Mouse (Mus musculus): ENCODE results near the gene Pard6b.

The Pard6b gene

DNA sequence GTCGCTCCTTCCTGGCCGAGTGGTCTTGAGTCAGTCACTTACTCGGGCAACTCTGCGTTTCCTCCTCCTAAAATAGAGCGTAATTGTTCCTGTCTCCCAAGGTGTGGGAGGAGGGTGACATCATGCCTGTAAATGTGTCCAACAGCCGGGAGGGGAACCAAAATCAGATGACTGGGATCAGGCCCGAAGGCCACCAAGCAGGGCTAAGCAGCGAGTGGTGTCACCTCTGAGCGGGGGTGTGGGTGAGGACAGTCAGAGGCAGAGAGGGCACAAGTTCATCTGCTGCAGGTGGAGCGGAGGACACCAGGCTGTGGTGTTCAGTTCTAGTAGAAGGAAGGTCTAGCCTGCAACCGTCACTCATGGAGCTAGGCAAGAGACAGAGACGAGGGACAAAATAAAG, 17.1 kb upstream of the Pard6b start:
- DNase-seq, result no peak

DNA sequence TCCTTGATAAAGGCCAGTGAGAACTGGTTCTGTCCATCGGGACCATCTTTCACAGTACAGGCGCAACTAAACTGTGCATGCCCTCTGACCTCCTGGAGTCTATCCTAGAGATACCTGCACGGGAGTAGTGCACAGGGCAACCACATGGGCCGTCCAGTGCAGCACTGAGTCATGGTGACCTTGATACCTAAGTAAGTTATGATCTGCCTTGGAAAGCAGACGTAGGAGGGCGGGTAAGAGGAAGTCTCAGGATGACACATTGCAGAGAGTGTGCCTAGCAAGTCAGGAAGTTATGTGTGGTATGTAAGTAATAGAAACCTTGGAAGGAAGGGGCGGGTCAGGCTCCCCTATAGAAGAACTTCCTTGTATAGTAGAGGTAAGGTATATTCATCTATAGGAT, 15.3 kb upstream of the Pard6b start:
- DNase-seq, result no peak

DNA sequence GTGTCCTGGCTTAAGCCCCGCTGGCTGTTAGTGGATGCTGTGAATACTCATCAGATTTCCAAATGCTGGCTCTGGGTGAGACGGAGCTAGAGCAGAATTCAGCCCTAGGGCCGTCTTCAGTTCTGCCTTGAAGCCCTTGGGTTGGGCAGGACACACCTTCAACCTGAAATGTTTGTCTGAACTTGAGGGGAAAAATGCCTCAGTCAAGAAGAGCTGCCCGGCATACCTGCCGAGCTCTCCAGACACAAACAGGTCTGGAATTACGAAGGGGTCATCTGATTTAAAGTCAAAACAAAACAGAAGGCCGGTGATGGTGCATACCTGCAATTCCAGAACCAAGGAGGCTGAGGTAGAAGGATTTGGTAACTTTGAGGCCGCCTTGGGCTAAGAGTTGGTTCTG, 14.0 kb upstream of the Pard6b start:
- peak in 1 of 2 experiments; percentile 50 for DNase-seq

DNA sequence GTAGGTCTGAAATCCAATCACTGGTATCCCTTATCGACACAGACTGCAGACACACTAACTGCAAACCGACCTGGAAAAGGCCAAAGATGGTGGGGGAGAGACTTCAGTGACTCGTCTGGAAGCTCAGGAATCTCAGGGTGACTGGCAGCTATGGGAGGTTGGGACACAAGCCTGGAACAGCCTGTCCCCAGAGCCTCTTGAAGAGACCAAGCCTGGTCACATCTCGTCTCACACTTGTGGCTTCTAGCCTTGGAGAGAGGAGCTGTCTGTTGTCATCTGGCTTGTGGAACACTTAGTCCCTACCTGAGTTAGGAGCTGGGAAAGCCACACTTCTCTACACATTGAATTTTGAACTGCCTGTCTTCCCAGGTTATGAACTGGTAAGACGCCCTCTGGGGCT, 10.4 kb upstream of the Pard6b start:
- DNase-seq, result peak; percentile 57 to 63

DNA sequence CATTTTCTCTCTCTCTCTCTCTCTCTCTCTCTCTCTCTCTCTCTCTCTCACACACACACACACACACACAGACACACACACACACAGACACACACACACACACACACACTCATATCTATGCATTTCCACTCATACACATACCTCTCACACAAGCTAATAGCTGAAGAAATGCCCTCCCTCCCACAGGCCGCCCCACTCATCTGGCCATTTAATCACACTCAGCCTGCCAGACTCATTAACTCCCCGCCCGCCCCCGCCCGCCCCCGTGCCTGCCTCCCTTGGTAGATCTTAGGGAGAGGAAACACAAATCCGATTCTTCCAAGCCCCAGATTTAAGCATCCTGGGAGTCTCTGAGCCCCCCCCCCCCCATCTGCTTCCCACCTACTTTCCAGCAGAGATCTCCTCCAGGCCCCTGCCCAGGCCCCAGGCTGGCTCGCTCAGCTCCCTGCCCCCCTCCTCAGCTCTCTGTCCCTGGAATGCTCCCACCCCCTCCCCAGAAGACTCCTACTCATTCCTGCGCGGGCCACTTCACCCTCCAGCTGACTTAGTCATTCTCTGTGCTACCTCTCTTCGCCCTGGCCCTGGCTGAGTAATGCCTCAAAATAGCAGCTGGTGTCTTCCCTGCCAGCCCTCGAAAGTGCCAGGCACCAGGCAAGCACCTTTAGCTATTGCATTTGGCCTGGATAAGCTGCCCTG, 8.2 kb upstream of the Pard6b start:
- DNase-seq, result peak; percentile 75 to 77

DNA sequence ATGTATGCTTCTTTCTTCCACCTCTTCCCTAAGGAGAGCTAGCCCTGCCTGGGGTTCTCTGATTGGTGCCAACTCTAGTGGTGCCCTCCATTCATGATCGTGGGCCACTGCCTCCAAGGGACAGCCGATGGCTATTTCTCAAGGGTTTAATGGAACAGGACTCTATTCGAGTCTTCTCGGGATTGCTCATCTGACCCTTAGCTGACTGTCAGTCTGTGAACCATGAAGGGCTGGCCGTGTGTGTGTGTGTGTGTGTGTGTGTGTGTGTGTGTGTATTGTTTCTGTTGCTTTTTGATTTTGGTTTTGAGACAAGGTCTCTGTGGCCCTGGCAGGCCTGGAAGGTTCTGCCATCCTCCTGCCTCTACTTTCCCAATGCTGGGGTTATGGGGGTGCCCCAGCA, 7.1 kb upstream of the Pard6b start:
- DNase-seq, result no peak

DNA sequence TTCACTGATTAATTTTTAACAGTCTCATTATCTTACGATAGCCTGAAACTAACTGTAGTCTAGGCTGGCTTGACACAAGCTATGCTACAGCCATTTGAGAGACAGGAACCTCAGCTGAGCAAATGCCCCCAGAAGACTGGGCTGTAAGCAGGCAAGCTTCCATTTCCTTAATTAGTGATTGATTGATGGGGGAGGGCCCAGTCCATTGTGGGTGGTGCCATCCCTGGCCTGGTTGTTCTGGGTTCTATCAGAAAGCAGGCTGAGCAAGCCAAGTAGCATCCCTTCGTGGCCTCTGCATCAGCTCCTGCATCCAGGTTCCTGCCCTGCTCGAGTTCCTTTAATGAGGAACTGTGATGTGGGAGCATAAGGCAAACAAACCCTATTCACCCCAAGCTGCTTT, 6.3 kb upstream of the Pard6b start:
- no peak for DNase-seq

DNA sequence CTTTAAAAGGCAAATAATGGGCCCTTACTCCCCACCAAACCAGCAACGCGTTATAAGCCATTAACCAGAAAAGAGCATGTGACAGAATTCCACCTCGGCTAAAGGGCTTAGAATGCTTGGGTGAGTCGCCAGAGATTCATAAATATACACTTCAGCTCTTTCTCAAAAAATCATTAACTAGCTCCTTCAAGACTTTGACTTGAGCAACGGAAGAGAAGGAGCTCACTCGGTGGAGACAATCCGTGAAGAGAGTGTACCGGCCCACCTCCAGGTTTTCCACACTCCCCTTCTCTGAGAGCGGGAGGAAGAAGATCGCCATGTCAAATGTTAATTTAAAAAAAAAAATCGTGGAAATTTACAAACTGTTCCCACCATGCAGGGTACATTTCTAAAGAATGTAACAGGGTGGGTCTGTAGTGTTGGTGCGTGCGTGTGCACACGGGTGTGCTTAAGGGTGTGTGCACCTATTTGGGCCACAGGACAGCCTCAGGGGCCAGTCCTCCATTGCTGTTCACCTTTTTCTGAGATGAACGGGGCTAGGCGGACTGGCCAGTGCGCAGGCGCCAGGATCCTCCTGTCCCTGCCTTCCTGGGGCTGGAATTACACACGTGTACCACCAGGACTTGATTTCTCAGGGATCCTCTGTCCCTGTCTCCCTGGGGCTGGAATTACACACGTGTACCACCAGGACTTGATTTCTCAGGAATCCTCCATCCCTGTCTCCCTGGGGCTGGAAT, 3.8 kb upstream of the Pard6b start:
- DNase-seq, result no peak

DNA sequence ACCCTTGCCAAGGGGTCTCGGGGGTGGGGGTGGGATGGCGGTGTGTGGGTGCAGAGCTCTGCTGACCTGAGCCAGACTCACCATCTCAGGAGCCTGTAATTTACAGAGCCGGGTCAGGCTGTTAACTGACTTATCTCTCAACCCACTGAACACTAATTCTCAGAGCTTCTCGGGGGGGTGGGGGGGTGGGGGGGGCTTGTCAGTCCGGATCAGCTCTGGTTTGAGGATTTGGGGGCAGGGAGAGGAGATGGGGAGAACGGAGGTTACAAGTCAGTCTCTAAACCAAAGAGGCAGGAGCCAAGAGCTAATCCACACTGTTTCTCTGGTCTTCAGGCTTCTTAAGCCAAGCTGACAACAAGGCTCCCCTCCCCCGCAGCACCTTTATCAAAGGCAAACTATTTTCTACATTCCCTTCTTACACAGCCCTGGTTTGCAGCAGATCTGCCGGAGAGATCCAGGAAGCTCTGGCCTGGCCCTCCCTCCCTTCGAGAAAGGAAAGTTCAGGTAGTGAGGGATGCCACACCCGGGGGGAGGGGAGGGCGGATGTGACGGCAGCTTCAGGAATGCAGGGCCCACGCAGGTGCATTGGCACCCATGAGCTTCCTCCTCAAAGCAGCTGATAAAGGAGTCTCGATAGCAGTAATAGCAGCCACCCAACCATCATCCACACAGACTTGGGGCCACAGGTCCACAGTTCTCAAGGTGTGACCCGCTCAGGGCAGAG, 2.5 kb upstream of the Pard6b start:
- DNase-seq, result peak; percentile 90 to 93

DNA sequence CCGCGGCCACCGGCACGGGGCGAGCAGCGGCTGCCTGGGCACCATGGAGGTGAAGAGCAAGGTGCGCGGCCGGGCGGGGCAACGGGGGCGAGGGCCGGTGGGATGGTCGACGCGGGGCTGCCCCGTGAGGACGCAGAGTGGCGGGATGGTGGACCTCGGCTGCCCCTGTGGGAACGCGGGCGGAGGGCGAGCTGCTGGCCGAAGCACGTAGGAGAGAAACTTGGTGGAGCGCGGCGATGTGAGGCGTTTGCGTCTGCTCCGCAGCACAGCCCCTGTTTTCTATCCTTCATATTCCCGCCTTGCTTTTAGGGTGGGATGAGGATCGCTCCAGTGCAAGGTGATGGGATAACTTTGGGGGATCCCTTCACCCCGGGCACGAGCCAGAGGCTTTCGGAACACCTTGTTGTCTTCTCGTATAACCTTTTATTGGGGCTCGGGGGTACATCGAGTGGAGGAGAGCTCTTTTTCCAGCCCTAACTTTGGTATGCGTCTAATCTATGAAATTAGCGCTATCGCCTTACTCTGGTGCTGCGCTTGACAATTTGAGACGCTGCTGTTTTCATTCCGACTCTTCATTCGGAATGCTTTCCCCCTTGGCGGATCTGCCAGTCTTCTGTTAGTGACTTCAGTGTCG, 612 bp downstream of the Pard6b start:
- no peak for DNase-seq

DNA sequence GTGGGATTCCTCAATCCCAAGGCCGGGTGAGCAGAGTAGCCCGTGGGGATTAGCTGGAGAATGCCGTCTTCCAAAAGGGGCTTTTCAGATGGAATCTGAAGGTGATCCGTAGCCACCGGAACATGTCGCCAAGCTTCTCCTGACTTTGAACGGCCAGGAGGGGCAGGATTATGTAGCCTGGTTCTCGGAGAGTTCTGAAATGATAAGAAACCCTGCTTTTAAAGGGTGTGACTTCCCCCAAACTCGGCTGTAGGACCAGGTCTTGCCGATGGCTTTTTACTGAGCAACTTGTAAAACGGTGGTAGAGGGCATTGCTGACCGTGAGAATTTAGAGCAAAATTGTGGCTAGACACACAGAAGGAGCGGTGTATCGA, 1.1 kb downstream of the Pard6b start:
- DNase-seq, result no peak

DNA sequence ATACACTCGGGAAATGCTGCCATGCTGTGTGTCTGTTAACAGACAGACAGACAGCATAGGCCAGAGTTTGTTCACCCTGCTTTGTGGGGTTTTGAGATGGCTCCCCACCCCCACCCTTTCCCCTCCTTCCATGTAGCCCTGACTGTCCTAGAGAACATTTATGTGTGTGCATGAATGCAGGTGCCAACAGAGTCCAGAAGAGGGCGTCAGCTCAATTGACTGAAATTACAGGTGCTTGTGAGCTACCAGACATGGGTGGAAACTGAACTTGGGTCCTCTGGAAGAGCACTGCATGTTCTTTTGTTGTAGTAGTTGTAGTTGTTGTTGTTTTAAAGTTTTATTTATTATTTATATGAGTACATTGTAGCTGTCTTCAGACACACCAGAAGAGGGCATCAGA, 2.8 kb downstream of the Pard6b start:
- no peak for DNase-seq

DNA sequence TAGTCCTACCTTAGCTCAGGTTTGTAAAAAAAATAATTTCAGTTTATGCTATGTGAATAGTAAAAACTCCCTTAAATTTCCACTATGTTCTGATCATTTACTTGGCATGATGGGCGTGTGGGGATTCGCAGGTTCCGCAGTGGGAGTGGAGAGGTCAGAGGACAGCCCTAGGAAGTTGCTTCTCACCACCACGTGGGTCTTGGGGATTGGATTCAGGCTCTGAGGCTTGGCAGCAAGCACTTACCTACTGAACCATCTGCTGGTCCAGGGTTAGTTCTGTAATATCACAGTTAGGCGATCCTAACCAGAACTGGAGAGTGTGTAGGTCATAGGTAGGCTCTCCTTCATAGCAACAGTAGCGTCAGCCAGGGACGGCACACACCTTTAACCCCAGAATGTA, 3.4 kb downstream of the Pard6b start:
- no peak for DNase-seq

DNA sequence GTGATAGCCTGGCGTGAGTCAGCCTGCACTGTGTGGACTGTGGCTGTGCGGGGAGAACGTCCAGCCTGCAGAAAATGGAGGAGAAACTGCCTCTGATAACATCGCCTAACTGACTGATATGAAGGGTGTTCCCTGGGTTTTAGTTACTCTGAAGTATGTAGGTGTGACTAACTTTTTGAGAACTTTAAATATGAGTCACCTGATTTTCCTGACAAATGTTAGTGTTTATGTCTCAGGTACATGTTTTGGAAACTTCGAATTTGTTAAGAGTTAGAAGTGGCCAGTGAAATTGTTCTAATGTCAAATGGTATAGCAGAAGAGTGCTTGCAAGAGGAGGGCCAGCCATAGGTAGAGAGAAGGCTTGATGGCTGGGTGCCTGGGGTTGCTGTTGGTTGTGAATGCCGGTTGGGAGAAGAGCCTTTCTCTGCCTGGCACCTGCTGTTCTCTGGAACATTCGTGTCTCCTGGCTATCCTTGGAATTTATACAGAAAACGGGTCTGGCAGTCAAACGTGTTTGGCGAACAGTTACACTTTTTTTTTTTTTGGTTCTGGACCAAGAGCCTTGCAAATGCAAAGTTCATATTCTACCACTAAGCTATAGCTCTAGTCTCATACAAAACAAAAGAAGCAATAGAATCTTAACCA, 4.9 kb downstream of the Pard6b start:
- DNase-seq, result no peak

DNA sequence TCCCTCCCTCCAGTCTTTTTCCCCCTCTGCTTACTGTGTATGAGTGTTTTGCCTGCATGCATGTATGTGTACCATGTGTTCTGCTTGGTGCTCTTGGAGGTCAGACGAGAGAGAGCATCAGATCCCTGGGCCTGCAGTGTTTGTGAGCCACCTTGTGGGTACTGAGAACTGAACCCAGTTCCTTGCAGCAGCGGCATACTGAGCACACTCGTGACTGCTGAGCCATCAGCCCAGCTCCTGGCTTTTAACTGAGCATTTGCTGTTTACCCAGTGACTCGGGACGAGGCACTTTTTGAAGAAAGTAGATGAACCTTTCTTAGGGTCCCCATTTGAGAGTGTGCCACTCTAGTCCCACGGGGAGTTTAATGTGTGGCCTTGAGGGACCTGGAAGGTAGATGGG, 5.5 kb downstream of the Pard6b start:
- no peak for DNase-seq

DNA sequence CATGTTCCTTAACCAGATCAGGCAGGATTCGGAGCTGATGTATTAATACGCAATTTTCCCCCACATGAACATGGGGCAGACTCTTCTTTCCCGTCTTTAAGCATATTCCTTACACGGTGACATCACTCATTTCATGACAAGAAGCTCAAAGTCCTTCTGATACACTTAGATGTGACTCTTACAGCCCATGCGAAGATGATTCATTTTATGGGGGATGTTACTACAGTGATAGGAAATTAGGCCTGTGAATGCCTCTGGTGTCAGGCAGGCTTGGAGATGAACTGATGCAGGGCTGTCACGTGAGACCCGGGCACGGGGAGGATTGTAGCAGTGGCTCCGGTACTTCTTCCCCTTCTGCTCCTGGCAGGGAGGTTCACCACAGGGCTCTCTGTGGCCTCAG, 6.0 kb downstream of the Pard6b start:
- no peak for DNase-seq

DNA sequence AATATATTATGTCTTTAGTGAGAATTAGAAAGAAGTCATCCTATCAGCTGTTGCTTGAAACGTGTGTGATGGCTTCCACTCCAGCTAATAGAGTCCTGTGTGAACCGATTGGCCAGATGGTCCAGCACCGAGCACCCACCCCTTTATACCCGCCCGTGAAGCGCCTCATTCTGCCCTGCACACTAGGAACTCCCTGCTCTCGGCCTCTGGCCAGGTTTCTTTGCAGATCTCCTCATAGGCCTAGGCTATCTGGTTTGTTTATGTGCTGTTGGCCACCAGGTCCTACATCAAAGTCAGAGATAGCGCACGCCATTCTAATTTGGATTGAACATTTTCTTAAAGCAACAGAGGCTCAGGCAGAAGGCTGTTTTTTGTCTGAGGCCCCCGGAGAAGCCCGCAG, 10.8 kb downstream of the Pard6b start:
- DNase-seq, result no peak

DNA sequence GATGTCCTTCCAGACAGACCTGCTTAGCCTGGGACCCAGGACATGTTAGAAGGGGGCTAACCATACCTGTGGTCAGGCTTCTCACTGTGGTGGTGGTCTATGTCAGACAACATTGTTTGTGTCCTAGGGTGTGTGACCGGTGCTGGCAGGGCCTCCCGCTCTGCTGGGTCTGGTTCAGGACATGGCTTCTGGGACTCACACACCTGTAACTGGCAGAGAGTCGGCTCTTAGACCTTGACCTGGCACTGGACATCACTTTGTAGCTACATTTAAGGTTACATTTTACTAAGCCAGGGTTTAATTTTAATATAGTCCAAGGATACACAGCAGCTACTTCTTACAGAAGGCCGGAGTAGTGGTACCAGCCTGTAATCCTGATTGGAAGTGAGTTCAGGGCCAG, 12.3 kb downstream of the Pard6b start:
- DNase-seq, result no peak

DNA sequence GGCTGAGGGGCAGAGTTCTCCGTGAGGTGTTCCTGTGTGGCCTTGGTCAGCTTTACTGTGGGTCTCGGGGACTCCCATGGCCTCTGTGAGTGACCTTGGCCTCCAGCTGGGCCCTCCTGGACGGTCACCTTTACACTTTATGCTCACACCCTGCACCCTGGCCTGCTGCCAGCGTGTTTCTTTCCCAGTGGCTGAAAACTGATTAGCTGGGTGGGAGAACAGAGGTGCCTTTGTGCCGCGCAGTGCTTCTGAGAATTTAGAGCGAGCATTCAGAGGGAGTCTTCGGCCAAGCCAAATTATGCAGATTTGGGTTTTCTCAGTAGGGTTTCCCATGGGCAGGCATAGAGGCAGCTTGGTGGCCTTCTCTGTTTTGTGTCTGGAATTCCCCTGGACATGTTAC, 14.3 kb downstream of the Pard6b start:
- no peak for DNase-seq

DNA sequence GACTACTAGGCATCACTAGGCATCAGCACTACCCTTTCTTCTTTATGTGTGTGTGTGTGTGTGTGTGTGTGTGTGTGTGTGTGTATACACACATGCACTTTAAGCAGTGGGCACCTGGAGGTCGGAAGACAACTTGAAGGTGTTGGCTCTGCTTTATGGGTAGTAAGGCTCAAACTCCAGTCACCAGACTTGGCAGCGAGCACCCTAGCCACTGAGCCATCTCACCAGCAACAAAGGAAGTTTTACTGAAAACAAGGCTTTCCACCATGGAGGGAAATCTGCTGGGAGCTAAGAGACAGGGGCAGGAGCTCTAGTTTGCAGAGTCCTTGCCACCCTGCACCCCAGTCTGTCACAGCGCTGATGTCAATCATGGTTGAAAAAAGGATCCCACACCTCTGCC, 15.7 kb downstream of the Pard6b start:
- no peak for DNase-seq

DNA sequence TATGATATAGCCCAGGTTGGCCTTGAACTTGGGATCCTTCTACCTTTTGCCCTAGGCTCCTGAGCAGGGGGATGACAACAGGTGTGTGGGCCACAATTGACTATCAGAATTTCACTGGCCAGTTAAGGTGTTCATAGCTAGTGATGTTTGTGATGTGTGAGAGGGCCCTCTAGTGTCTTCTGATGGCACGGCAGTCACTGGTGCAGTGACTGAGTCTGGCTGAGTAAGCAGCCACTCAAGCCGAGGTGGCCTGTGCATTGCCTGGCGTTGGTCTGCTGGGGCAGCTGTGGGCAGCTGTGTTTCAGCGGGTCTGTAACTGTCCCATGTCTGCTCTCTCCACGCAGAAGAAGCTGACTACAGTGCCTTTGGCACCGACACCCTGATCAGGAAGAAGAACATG, 17.2 kb downstream of the Pard6b start:
- peak; percentile 69 to 75 for DNase-seq

DNA sequence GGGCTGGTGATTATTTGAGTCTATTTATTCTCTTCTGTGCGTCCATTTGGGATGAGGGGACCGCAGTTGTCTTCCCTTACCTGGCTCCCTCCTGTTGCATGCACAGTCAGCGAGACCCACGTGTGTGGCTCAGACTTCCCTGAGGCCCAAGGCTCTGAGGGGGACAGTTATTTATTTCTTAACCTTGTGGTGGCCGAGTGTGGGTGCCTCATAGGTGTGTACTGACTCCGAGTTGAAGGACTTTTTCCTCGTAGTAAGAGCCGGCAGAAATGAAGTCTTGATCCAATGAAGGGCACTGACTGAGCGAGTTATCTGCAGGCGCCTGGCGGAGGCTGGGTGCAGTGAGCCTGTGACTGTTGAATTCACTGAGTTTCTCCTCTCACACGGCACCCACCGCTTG, 19.2 kb downstream of the Pard6b start:
- DNase-seq, result no peak

DNA sequence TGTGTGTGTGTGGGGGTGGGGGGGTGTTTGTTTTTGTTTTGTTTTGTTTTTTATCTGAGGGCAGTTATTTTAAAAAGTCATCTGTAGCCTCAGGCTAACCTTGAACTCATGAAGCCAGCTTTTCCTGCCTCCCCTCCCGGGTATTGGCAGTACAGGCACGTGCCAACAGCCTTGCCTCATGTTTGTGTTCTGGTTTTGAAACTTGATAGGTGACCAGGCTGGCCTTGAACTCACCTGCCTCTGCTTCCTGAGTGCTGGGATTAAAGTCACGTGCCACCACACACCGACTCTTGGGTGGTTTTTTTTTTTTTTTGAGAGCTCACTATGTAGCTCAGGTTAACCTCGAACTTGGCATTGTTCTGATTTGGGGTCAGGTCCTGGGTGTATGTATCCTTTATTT, 21.0 kb downstream of the Pard6b start:
- DNase-seq, result no peak

Measured in lung, adult 18-20 months (tissue).